Mouse (Mus musculus): ENCODE measurements around the gene Ctnnd2. TPM values are rescaled to one million over a fixed set of nuclear protein-coding genes. Genes with fewer than 3 reads are reported as not detected.

Gene Ctnnd2
- polyA plus RNA-seq, 1 experiment: 0.28 TPM

DNA sequence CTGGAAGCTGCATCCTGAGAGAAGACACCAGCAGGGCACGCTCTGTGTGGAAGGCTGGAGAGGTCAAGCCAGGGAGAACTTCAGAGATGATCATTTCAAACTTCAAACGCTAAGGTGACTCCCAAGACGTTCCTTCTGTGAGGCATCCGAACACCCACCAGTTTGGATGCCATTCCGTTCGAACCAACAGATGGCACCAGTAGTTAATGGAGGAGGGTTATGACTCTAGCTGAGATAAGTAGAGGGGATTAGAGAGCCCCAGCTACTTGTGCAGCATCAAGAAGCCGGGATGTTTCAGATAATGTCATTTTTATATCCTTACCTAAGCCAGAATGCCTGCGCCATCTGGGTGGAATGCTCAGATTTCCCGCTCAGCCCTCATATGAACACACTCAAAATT lies 251.9 kb downstream of the Ctnnd2 start:
- no peaks in the 10 kb centered on the region for H3K27me3 ChIP-seq (replicated peaks; ENCODE audit: control insufficient read depth, insufficient read depth, low read length)
- H3K4me3 ChIP-seq (ENCODE audit: insufficient read depth, low read depth, low read length): no peak overlapping the region
- H3K36me3 ChIP-seq (ENCODE audit: control insufficient read depth, insufficient read depth, low read length): no peaks in the 10 kb centered on the region
- TF ChIP-seq POLR2A (IDR thresholded peaks at IDR 0.05; ENCODE audit: low read depth, low read length) (no peak), CTCF (conservative IDR thresholded peaks at IDR 0.05; ENCODE audit: insufficient read depth, insufficient read length, low read depth, low read length) (no peak)
- 62% methylated on average over 9 of the region's 9 CpGs for WGBS
- DNase-seq: no peak
- H3K4me1 ChIP-seq (ENCODE audit: control insufficient read depth, insufficient read depth, low read length): no peaks in the 10 kb centered on the region
- no peak overlapping the region for H3K27ac ChIP-seq (ENCODE audit: insufficient read depth, low read depth, low read length)

DNA sequence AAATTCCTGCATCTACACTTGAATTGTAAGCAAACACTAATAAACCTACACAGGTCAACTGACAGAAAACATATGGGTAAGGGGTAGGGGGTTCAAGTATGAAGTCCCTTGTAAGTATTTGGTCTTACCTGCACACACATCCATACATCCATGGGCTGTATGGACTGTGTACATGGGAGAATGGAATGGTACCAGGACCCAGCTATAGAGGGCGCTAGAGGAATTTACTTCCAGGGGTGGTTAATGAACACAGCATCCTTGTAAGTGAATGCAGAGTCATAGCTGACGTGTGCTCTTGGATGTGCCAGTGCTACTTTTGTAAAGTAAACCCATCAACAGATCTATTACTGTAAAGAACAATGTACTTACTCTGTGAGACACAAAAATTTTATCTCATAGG lies 254.9 kb downstream of the Ctnnd2 start:
- peak; percentile 18 for DNase-seq
- Histone ChIP-seq H3K36me3 (ENCODE audit: control insufficient read depth, insufficient read depth, low read length) (no peaks in the 10 kb centered on the region), H3K27ac (ENCODE audit: insufficient read depth, low read depth, low read length) (no peak overlapping the region), H3K27me3 (replicated peaks; ENCODE audit: control insufficient read depth, insufficient read depth, low read length) (no peaks in the 10 kb centered on the region), H3K4me3 (ENCODE audit: insufficient read depth, low read depth, low read length) (no peak overlapping the region), H3K4me1 (ENCODE audit: control insufficient read depth, insufficient read depth, low read length) (no peaks in the 10 kb centered on the region)
- WGBS: 14% methylated on average over 2 of the region's 2 CpGs
- TF ChIP-seq CTCF (conservative IDR thresholded peaks at IDR 0.05; ENCODE audit: insufficient read depth, insufficient read length, low read depth, low read length): peak; percentile 31
- no peak for TF ChIP-seq POLR2A (IDR thresholded peaks at IDR 0.05; ENCODE audit: low read depth, low read length)

- Histone ChIP-seq H3K27me3 (replicated peaks; ENCODE audit: control insufficient read depth, insufficient read depth, low read length) (no peaks in the 10 kb centered on the region), H3K36me3 (ENCODE audit: control insufficient read depth, insufficient read depth, low read length) (no peaks in the 10 kb centered on the region), H3K4me1 (ENCODE audit: control insufficient read depth, insufficient read depth, low read length) (no peaks in the 10 kb centered on the region), H3K4me3 (ENCODE audit: insufficient read depth, low read depth, low read length) (no peak overlapping the region), H3K27ac (ENCODE audit: insufficient read depth, low read depth, low read length) (no peak overlapping the region)
- 69% methylated on average over 5 of the region's 5 CpGs for WGBS
- no peak for TF ChIP-seq CTCF (conservative IDR thresholded peaks at IDR 0.05; ENCODE audit: insufficient read depth, insufficient read length, low read depth, low read length)
- TF ChIP-seq POLR2A (IDR thresholded peaks at IDR 0.05; ENCODE audit: low read depth, low read length): no peak
- DNase-seq: no peak
Observed at GRCm38 (mm10) chr15:30439045-30439444, 266.7 kb downstream of the Ctnnd2 start.

GRCm38 (mm10) chr15:30450765-30451164 lies 278.4 kb downstream of the Ctnnd2 start:
- 80% methylated on average over 7 of the region's 7 CpGs for WGBS
- H3K36me3 ChIP-seq (ENCODE audit: control insufficient read depth, insufficient read depth, low read length): no peaks in the 10 kb centered on the region
- H3K4me1 ChIP-seq (ENCODE audit: control insufficient read depth, insufficient read depth, low read length): no peaks in the 10 kb centered on the region
- no peaks in the 10 kb centered on the region for H3K27me3 ChIP-seq (replicated peaks; ENCODE audit: control insufficient read depth, insufficient read depth, low read length)
- no peak overlapping the region for H3K27ac ChIP-seq (ENCODE audit: insufficient read depth, low read depth, low read length)
- TF ChIP-seq CTCF (conservative IDR thresholded peaks at IDR 0.05; ENCODE audit: insufficient read depth, insufficient read length, low read depth, low read length) (no peak), POLR2A (IDR thresholded peaks at IDR 0.05; ENCODE audit: low read depth, low read length) (no peak)
- H3K4me3 ChIP-seq (ENCODE audit: insufficient read depth, low read depth, low read length): no peak overlapping the region
- peak; percentile 13 for DNase-seq

DNA sequence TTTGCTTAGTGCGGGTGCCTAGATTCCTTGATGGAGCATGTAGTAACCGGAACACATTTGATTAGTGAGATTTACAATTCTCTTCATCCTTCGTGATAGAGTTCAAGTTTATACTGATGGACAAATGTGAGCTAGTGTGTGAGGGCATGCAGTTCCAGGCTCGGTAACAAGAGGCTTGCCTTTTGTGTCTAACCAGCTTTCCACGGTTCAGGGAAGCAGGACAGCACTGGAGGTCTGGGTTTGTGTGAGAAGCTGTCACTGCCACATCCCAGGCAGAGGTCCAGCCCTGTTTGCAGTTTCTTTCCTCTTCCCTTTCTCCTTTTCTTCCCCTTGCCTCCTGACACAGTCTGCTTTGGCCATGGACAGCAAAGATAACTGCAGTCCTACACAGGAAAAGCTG lies 279.5 kb downstream of the Ctnnd2 start:
- H3K4me3 ChIP-seq (ENCODE audit: insufficient read depth, low read depth, low read length): no peak overlapping the region
- H3K27ac ChIP-seq (ENCODE audit: insufficient read depth, low read depth, low read length): no peak overlapping the region
- no peak for TF ChIP-seq POLR2A (IDR thresholded peaks at IDR 0.05; ENCODE audit: low read depth, low read length)
- TF ChIP-seq CTCF (conservative IDR thresholded peaks at IDR 0.05; ENCODE audit: insufficient read depth, insufficient read length, low read depth, low read length): no peak
- no peaks in the 10 kb centered on the region for H3K4me1 ChIP-seq (ENCODE audit: control insufficient read depth, insufficient read depth, low read length)
- DNase-seq: no peak
- 54% methylated on average over 5 of the region's 5 CpGs for WGBS
- no peaks in the 10 kb centered on the region for H3K36me3 ChIP-seq (ENCODE audit: control insufficient read depth, insufficient read depth, low read length)
- H3K27me3 ChIP-seq (replicated peaks; ENCODE audit: control insufficient read depth, insufficient read depth, low read length): no peaks in the 10 kb centered on the region

DNA sequence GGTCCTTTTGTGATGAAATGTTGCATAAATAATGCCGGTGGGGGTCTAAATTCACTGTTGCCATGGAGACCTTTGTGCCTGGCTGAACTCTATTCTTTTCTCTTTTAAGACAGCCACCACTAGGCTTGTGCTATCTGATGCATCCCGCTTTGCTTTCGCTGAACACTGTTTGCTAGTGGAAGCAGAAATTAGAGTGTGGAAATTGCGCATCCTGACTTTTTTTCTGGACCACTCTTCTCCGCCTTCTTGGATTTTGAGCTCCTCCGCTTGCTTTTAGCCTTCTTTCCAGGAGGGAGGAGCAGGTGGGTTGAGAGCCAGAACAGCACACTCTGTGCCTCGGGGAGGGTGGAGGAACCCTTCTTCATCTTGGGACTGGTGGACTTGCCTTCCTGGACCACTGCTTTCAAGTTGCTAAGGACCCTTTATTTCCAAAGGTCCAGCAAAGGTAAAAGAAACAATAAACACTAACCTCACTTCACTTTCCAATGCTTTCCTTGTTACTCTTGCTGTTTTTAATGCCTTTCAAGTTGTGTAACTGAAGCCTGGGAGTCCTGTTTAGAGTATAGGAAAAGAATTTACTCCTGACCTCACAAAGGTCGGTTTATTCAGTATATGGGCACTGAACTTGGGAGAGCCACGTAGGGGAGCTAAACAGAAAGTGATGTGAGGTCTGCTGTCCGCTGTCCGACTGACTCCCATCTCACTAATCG lies 285.3 kb downstream of the Ctnnd2 start:
- no peak for DNase-seq
- Histone ChIP-seq H3K27ac (ENCODE audit: insufficient read depth, low read depth, low read length) (no peak overlapping the region), H3K4me1 (ENCODE audit: control insufficient read depth, insufficient read depth, low read length) (no peaks in the 10 kb centered on the region), H3K4me3 (ENCODE audit: insufficient read depth, low read depth, low read length) (no peak overlapping the region), H3K27me3 (replicated peaks; ENCODE audit: control insufficient read depth, insufficient read depth, low read length) (no peaks in the 10 kb centered on the region), H3K36me3 (ENCODE audit: control insufficient read depth, insufficient read depth, low read length) (no peaks in the 10 kb centered on the region)
- 59% methylated on average over 12 of the region's 12 CpGs for WGBS
- TF ChIP-seq POLR2A (IDR thresholded peaks at IDR 0.05; ENCODE audit: low read depth, low read length) (no peak), CTCF (conservative IDR thresholded peaks at IDR 0.05; ENCODE audit: insufficient read depth, insufficient read length, low read depth, low read length) (no peak)

DNA sequence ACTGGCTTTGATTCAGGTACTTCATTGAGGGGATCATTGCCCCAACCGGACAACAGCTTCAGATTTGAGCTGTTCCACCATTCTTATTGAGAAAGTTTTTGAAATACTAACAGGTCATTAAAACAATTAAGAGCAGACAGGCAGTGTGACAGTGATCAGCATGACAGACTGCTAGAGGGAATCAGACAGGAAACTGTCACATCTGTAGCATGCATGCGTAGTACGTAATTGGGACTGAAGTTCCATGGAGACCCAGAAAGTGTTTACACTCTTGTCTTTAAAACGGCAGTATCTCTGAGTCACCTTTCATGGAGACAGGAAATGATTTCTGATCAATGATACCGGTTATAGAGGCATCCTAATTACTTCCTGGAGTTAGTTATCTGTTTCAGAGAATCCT lies 286.3 kb downstream of the Ctnnd2 start:
- WGBS: 64% methylated on average over 5 of the region's 5 CpGs
- no peak for TF ChIP-seq CTCF (conservative IDR thresholded peaks at IDR 0.05; ENCODE audit: insufficient read depth, insufficient read length, low read depth, low read length)
- no peak for TF ChIP-seq POLR2A (IDR thresholded peaks at IDR 0.05; ENCODE audit: low read depth, low read length)
- no peaks in the 10 kb centered on the region for H3K4me1 ChIP-seq (ENCODE audit: control insufficient read depth, insufficient read depth, low read length)
- H3K4me3 ChIP-seq (ENCODE audit: insufficient read depth, low read depth, low read length): no peak overlapping the region
- no peaks in the 10 kb centered on the region for H3K36me3 ChIP-seq (ENCODE audit: control insufficient read depth, insufficient read depth, low read length)
- DNase-seq: no peak
- H3K27me3 ChIP-seq (replicated peaks; ENCODE audit: control insufficient read depth, insufficient read depth, low read length): no peaks in the 10 kb centered on the region
- H3K27ac ChIP-seq (ENCODE audit: insufficient read depth, low read depth, low read length): no peak overlapping the region
